Mouse (Mus musculus) lung, postnatal 0 days (tissue): ENCODE data around the gene Nr2c1.

Source experiments
- CTCF ChIP-seq: IDR thresholded peaks from 2 replicates; pipeline ENCODE4 v1.5.1; 2016; ENCODE audit warnings: antibody characterized with exemption, mild to moderate bottlenecking
- EP300 ChIP-seq: IDR thresholded peaks from 2 replicates; pipeline ENCODE4 v1.6.1; 2016; ENCODE audit warnings: antibody characterized with exemption, mild to moderate bottlenecking, control low read depth

DNA sequence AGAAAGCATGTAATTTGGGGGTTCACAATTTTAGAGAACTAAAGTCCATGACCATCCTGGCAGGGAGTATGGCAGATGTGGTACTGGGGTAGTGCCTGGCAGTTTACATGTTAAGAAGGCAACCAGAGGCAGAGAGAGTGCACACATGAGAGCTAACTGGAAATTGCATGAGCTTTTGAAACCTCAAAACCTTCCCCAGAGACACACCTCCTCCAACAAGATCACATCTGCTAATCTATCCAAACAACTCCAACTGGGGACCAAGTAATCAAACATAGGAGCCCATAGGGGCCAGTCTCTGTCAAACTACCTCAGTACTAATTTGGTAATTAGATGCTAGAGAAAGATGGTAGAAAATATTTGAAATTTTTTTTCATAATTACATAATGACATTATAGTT, 6.0 kb downstream of the Nr2c1 start:
- TF ChIP-seq CTCF (no peak), EP300 (no peak)
